Mouse (Mus musculus) liver, embryonic 13.5 days (tissue): ENCODE data around the gene Selplg. TPM values are rescaled to one million over a fixed set of nuclear protein-coding genes. Genes with fewer than 3 reads are reported as not detected.

Experiments
- ATAC-seq: fragments of 200-750 bp; cut with Nextera tagmentation; 2 replicates; pipeline ENCODE4 v1.8.0; 2017; ENCODE audit warnings: low read depth, mild to moderate bottlenecking, moderate number of reproducible peaks, moderate library complexity
- DNase-seq: peaks from one replicate; pipeline ENCODE4 v3.0.0; 2022
- H3K27ac ChIP-seq: fragments of 300-500 bp; sonication (generic); 2 replicates; pipeline ENCODE4 v1.5.1; 2015; ENCODE audit warnings: moderate library complexity, mild to moderate bottlenecking, inconsistent platforms
- H3K27me3 ChIP-seq: fragments of 300-500 bp; sonication (generic); 2 replicates; pipeline ENCODE4 v1.6.1; 2015; ENCODE audit warnings: mild to moderate bottlenecking, inconsistent platforms
- H3K36me3 ChIP-seq: fragments of 300-500 bp; sonication (generic); 2 replicates; pipeline ENCODE4 v1.6.1; 2015; ENCODE audit warnings: mild to moderate bottlenecking, inconsistent platforms
- H3K4me1 ChIP-seq: fragments of 300-500 bp; sonication (generic); replicated peaks from 2 replicates; pipeline ENCODE4 v1.6.1; 2015; ENCODE audit warnings: inconsistent platforms
- H3K4me2 ChIP-seq: fragments of 300-500 bp; sonication (generic); 2 replicates; pipeline ENCODE4 v1.6.1; 2015; ENCODE audit warnings: inconsistent platforms, mild to moderate bottlenecking, moderate library complexity
- H3K4me3 ChIP-seq: fragments of 300-500 bp; sonication (generic); replicated peaks from 2 replicates; pipeline ENCODE4 v1.5.1; 2015; ENCODE audit warnings: mild to moderate bottlenecking, inconsistent platforms
- H3K9ac ChIP-seq: fragments of 300-500 bp; sonication (generic); 2 replicates; pipeline ENCODE4 v1.6.1; 2015; ENCODE audit warnings: mild to moderate bottlenecking, inconsistent platforms
- H3K9me3 ChIP-seq: fragments of 300-500 bp; sonication (generic); replicated peaks from 2 replicates; pipeline ENCODE4 v1.6.1; 2016; ENCODE audit warnings: inconsistent platforms
- WGBS: fragments of 180-500 bp; shearing (Covaris S2); methylation state at CpG from one replicate; pipeline ENCODE4 v1.1.7; 2015; ENCODE audit not compliant: insufficient replicate concordance; 5-methylcytosine and 5-hydroxymethylcytosine counted together
- polyA plus RNA-seq: library from polyadenylated mRNA; unstranded; fragments of >200 nt; fragmentation: Nextera tagmentation; extraction: Ambion mirVana; gene quantifications from 2 replicates; pipeline ENCODE4 v1.2.1, GENCODE M21; 2015

The Selplg gene
- polyA plus RNA-seq, 1 experiment from 2014 or later = 11.6 TPM

GRCm38 (mm10) chr5:113869132-113869531 lies 36.7 kb upstream of the Selplg start:
- Histone ChIP-seq H3K9ac (no peak overlapping the region), H3K4me1 (peaks cover 79% of the 10 kb centered on the region), H3K9me3 (no peaks in the 10 kb centered on the region), H3K4me2 (no peak overlapping the region), H3K36me3 (peaks cover 14% of the 10 kb centered on the region), H3K27me3 (no peaks in the 10 kb centered on the region), H3K4me3 (no peak overlapping the region), H3K27ac (no peak overlapping the region)
- ATAC-seq (no peak), DNase-seq (no peak)
- 71% methylated on average over 11 of the region's 11 CpGs for WGBS

GRCm38 (mm10) chr5:113864992-113865391 lies 32.5 kb upstream of the Selplg start:
- Histone ChIP-seq H3K27me3 (no peaks in the 10 kb centered on the region), H3K36me3 (peaks cover 45% of the 10 kb centered on the region), H3K27ac (no peak overlapping the region), H3K4me3 (no peak overlapping the region), H3K9me3 (no peaks in the 10 kb centered on the region), H3K4me2 (no peak overlapping the region), H3K4me1 (peaks cover 52% of the 10 kb centered on the region), H3K9ac (no peak overlapping the region)
- WGBS = 57% methylated on average over 6 of the region's 6 CpGs
- ATAC-seq (peak; percentile 67), DNase-seq (peak; percentile 31)

GRCm38 (mm10) chr5:113863994-113864393 lies 31.6 kb upstream of the Selplg start:
- WGBS = 91% methylated on average over 12 of the region's 12 CpGs
- H3K36me3 ChIP-seq = peaks cover 49% of the 10 kb centered on the region
- H3K27ac ChIP-seq = no peak overlapping the region
- DNase-seq (no peak), ATAC-seq (no peak)
- H3K4me2 ChIP-seq = no peak overlapping the region
- no peak overlapping the region for H3K9ac ChIP-seq
- no peak overlapping the region for H3K4me3 ChIP-seq
- peaks cover 52% of the 10 kb centered on the region for H3K4me1 ChIP-seq
- no peaks in the 10 kb centered on the region for H3K27me3 ChIP-seq
- no peaks in the 10 kb centered on the region for H3K9me3 ChIP-seq

GRCm38 (mm10) chr5:113862418-113862817 lies 30.0 kb upstream of the Selplg start:
- ATAC-seq (no peak), DNase-seq (no peak)
- peaks cover 55% of the 10 kb centered on the region for H3K4me1 ChIP-seq
- H3K4me3 ChIP-seq = no peak overlapping the region
- H3K36me3 ChIP-seq = peaks cover 51% of the 10 kb centered on the region
- no peak overlapping the region for H3K9ac ChIP-seq
- 82% methylated on average over 4 of the region's 4 CpGs for WGBS
- no peaks in the 10 kb centered on the region for H3K27me3 ChIP-seq
- no peak overlapping the region for H3K27ac ChIP-seq
- H3K4me2 ChIP-seq = no peak overlapping the region
- no peaks in the 10 kb centered on the region for H3K9me3 ChIP-seq

GRCm38 (mm10) chr5:113861294-113861693 lies 28.9 kb upstream of the Selplg start:
- ATAC-seq (no peak), DNase-seq (no peak)
- Histone ChIP-seq H3K4me3 (no peak overlapping the region), H3K4me2 (no peak overlapping the region), H3K27me3 (no peaks in the 10 kb centered on the region), H3K9me3 (no peaks in the 10 kb centered on the region), H3K27ac (no peak overlapping the region), H3K4me1 (peaks cover 59% of the 10 kb centered on the region), H3K36me3 (peaks cover 51% of the 10 kb centered on the region), H3K9ac (no peak overlapping the region)
- WGBS = 84% methylated on average over 8 of the region's 8 CpGs

- DNase-seq = no peak
- peak; percentile 62 for ATAC-seq
- Histone ChIP-seq H3K9ac (no peak overlapping the region), H3K36me3 (peaks cover 42% of the 10 kb centered on the region), H3K4me3 (no peak overlapping the region), H3K9me3 (no peaks in the 10 kb centered on the region), H3K27ac (peak overlapping the region; percentile 36; the same call in 1 of the 2 replicates), H3K4me2 (0 out of 2 replicates have a peak overlapping the region, but pooled peaks have one; percentile 16), H3K27me3 (no peaks in the 10 kb centered on the region), H3K4me1 (peaks cover 47% of the 10 kb centered on the region)
- 13% methylated on average over 5 of the region's 5 CpGs for whole genome bisulfite sequencing
Observed at GRCm38 (mm10) chr5:113858971-113859370, 26.5 kb upstream of the Selplg start.

- Histone ChIP-seq H3K9me3 (no peaks in the 10 kb centered on the region), H3K9ac (no peak overlapping the region), H3K4me2 (no peak overlapping the region), H3K27me3 (no peaks in the 10 kb centered on the region), H3K27ac (no peak overlapping the region), H3K4me3 (no peak overlapping the region), H3K36me3 (peaks cover 39% of the 10 kb centered on the region), H3K4me1 (peaks cover 42% of the 10 kb centered on the region)
- DNase-seq = no peak
- no peak for ATAC-seq
- 83% methylated on average over 10 of the region's 10 CpGs for WGBS
Observed at GRCm38 (mm10) chr5:113858550-113858949, 26.1 kb upstream of the Selplg start.

GRCm38 (mm10) chr5:113857631-113858030 lies 25.2 kb upstream of the Selplg start:
- peaks cover 35% of the 10 kb centered on the region for H3K36me3 ChIP-seq
- no peak overlapping the region for H3K4me2 ChIP-seq
- H3K4me3 ChIP-seq = no peak overlapping the region
- no peak overlapping the region for H3K9ac ChIP-seq
- DNase-seq = no peak
- H3K4me1 ChIP-seq = peaks cover 42% of the 10 kb centered on the region
- WGBS = 67% methylated on average over 8 of the region's 8 CpGs
- ATAC-seq = no peak
- no peak overlapping the region for H3K27ac ChIP-seq
- H3K27me3 ChIP-seq = no peaks in the 10 kb centered on the region
- H3K9me3 ChIP-seq = no peaks in the 10 kb centered on the region

GRCm38 (mm10) chr5:113856631-113857030 lies 24.2 kb upstream of the Selplg start:
- ATAC-seq = no peak

GRCm38 (mm10) chr5:113855696-113856095 lies 23.3 kb upstream of the Selplg start:
- DNase-seq = no peak
- Histone ChIP-seq H3K4me1 (peaks cover 46% of the 10 kb centered on the region), H3K27me3 (no peaks in the 10 kb centered on the region), H3K36me3 (peaks cover 36% of the 10 kb centered on the region), H3K4me3 (no peak overlapping the region), H3K4me2 (no peak overlapping the region), H3K27ac (peak overlapping the region; percentile 1; the same call in 1 of the 2 replicates), H3K9me3 (no peaks in the 10 kb centered on the region), H3K9ac (no peak overlapping the region)
- ATAC-seq = 0 out of 2 replicates have a peak, but pooled peaks have one; percentile 3
- WGBS = 68% methylated on average over 3 of the region's 3 CpGs

More at GRCm38 (mm10) chr5:113856631-113857030, 24.2 kb upstream of the Selplg start:
- H3K9me3 ChIP-seq = no peaks in the 10 kb centered on the region
- no peak overlapping the region for H3K9ac ChIP-seq
- peak overlapping the region; percentile 1; the same call in 1 of the 2 replicates for H3K27ac ChIP-seq
- peaks cover 39% of the 10 kb centered on the region for H3K36me3 ChIP-seq
- WGBS = 79% methylated on average over 7 of the region's 7 CpGs
- no peak overlapping the region for H3K4me2 ChIP-seq
- DNase-seq = no peak
- no peaks in the 10 kb centered on the region for H3K27me3 ChIP-seq
- H3K4me3 ChIP-seq = no peak overlapping the region
- H3K4me1 ChIP-seq = peaks cover 42% of the 10 kb centered on the region

- Histone ChIP-seq H3K4me2 (no peak overlapping the region), H3K27me3 (no peaks in the 10 kb centered on the region), H3K4me1 (peaks cover 47% of the 10 kb centered on the region), H3K36me3 (peaks cover 36% of the 10 kb centered on the region), H3K4me3 (no peak overlapping the region), H3K27ac (no peak overlapping the region), H3K9me3 (no peaks in the 10 kb centered on the region), H3K9ac (no peak overlapping the region)
- ATAC-seq (no peak), DNase-seq (no peak)
- 80% methylated on average over 10 of the region's 10 CpGs for WGBS
Observed at GRCm38 (mm10) chr5:113855117-113855516, 22.7 kb upstream of the Selplg start.

- Histone ChIP-seq H3K4me1 (peaks cover 45% of the 10 kb centered on the region), H3K4me2 (no peak overlapping the region), H3K9me3 (no peaks in the 10 kb centered on the region), H3K9ac (no peak overlapping the region), H3K4me3 (no peak overlapping the region), H3K36me3 (peaks cover 38% of the 10 kb centered on the region), H3K27ac (no peak overlapping the region), H3K27me3 (no peaks in the 10 kb centered on the region)
- peak; percentile 70 for DNase-seq
- no peak for ATAC-seq
- WGBS = 31% methylated on average over 14 of the region's 14 CpGs
Observed at GRCm38 (mm10) chr5:113854494-113854893, 22.1 kb upstream of the Selplg start.
